Mouse (Mus musculus) CH12F3 (cell line): ENCODE results near the gene Bcar3.

Experiments
- in situ Hi-C: fragments of 300-500 bp; cut with MboI; formaldehyde crosslinking; loops from 2 replicates; pipeline ENCODE4 v1.14.3; 2020; ENCODE audit warnings: low sequenced_read_pairs

Gene Bcar3

GRCm38 (mm10) chr3:122291828-122292227 is 2.1 kb upstream of the Bcar3 start:
- in situ Hi-C loops = no loop called here

- in situ Hi-C loops = no loop called here
These were observed 1.4 kb upstream of the Bcar3 start for GRCm38 (mm10) chr3:122292300-122293222.

GRCm38 (mm10) chr3:122293223-122293953 is 548 bp upstream of the Bcar3 start:
- in situ Hi-C loops = no loop called here

GRCm38 (mm10) chr3:122295511-122295910 is 1.6 kb downstream of the Bcar3 start:
- in situ Hi-C loops = no loop called here

GRCm38 (mm10) chr3:122296979-122297378 is 3.0 kb downstream of the Bcar3 start:
- in situ Hi-C loops = no loop called here

- in situ Hi-C loops = no loop called here
These were observed 7.3 kb downstream of the Bcar3 start for GRCm38 (mm10) chr3:122300983-122301919.

- in situ Hi-C loops = no loop called here
These were observed 10.6 kb downstream of the Bcar3 start for GRCm38 (mm10) chr3:122304560-122304959.

- in situ Hi-C loops = no loop called here
These were observed 14.1 kb downstream of the Bcar3 start for GRCm38 (mm10) chr3:122307894-122308671.

GRCm38 (mm10) chr3:122308981-122309380 is 15.0 kb downstream of the Bcar3 start:
- in situ Hi-C loops = no loop called here

- in situ Hi-C loops = loop anchor here (10.0 kb wide), 2 partner anchors 153 to 323 kb away; no protein-coding TSS in a partner anchor
These were observed 18.1 kb downstream of the Bcar3 start for GRCm38 (mm10) chr3:122312078-122312477.

- in situ Hi-C loops = loop anchor here (10.0 kb wide), 2 partner anchors 152 to 322 kb away; no protein-coding TSS in a partner anchor
These were observed 19.1 kb downstream of the Bcar3 start for GRCm38 (mm10) chr3:122312936-122313629.

GRCm38 (mm10) chr3:122313936-122314335 is 20.0 kb downstream of the Bcar3 start:
- in situ Hi-C loops = loop anchor here (10.0 kb wide), 2 partner anchors 151 to 321 kb away; no protein-coding TSS in a partner anchor

GRCm38 (mm10) chr3:122316621-122317020 is 22.7 kb downstream of the Bcar3 start:
- in situ Hi-C loops = loop anchor here (10.0 kb wide), 2 partner anchors 148 to 318 kb away; no protein-coding TSS in a partner anchor

- in situ Hi-C loops = loop anchor here (10.0 kb wide), 2 partner anchors 147 to 317 kb away; no protein-coding TSS in a partner anchor
These were observed 23.4 kb downstream of the Bcar3 start for GRCm38 (mm10) chr3:122317339-122317738.

- in situ Hi-C loops = no loop called here
These were observed 28.3 kb downstream of the Bcar3 start for GRCm38 (mm10) chr3:122322226-122322625.

- in situ Hi-C loops = no loop called here
These were observed 29.9 kb downstream of the Bcar3 start for GRCm38 (mm10) chr3:122323841-122324240.

GRCm38 (mm10) chr3:122324528-122324927 is 30.6 kb downstream of the Bcar3 start:
- in situ Hi-C loops = no loop called here

- in situ Hi-C loops = loop anchor here (10.0 kb wide), 1 partner anchor 74 kb away; no protein-coding TSS in a partner anchor
These were observed 36.5 kb downstream of the Bcar3 start for GRCm38 (mm10) chr3:122330484-122330883.

GRCm38 (mm10) chr3:122333493-122333892 is 39.6 kb downstream of the Bcar3 start:
- in situ Hi-C loops = loop anchor here (10.0 kb wide), 1 partner anchor 71 kb away; no protein-coding TSS in a partner anchor
